Mouse (Mus musculus): ENCODE results near the gene Cracr2b.

The Cracr2b gene

GRCm38 (mm10) chr7:141454967-141455551, 5.8 kb upstream of the Cracr2b start, which contains the start of gene Pnpla2:
Gene Pnpla2 (plus strand): TSS chr7:141455198.
- DNase-seq (ENCODE audit: low spot score in 2 of 2) = peak; percentile 88 to 90

GRCm38 (mm10) chr7:141455610-141456314, 5.1 kb upstream of the Cracr2b start:
- DNase-seq (ENCODE audit: low spot score in 2 of 2) = no peak

DNA sequence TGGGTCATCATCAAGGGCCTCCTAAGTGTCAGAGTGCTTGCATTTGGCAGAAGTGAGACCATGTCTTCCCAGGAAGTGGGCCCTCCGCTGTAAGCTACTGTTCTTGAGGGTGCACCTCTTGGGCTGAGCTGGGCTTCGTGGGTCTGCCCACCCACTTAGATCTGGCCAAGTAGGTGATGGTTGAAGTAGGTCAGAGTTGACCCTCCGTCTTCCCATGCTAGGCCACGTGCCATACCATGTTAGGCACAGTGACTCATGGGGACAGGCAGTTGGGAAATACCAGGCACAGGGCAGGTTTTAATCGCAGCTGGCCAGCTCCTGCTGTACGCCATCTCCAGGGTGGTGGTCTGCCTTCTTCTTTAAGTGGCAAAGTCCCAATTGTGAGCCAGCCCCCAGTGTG, 4.2 kb upstream of the Cracr2b start:
- DNase-seq (ENCODE audit: low spot score in 2 of 2) = no peak

DNA sequence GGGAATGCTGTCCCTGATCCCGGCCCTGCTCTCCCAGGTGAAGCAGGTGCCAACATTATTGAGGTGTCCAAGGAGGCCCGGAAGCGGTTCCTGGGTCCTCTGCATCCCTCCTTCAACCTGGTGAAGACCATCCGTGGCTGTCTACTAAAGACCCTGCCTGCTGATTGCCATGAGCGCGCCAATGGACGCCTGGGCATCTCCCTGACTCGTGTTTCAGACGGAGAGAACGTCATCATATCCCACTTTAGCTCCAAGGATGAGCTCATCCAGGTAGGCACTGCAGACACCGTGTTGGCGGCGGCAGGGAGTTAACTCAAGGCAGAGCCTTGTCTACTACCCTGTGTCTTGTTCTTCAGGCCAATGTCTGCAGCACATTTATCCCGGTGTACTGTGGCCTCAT, 3.7 kb upstream of the Cracr2b start:
- DNase-seq (ENCODE audit: low spot score in 2 of 2) = no peak

- no peak for DNase-seq (ENCODE audit: low spot score in 2 of 2)
These were observed 2.8 kb upstream of the Cracr2b start for GRCm38 (mm10) chr7:141457986-141458660.

DNA sequence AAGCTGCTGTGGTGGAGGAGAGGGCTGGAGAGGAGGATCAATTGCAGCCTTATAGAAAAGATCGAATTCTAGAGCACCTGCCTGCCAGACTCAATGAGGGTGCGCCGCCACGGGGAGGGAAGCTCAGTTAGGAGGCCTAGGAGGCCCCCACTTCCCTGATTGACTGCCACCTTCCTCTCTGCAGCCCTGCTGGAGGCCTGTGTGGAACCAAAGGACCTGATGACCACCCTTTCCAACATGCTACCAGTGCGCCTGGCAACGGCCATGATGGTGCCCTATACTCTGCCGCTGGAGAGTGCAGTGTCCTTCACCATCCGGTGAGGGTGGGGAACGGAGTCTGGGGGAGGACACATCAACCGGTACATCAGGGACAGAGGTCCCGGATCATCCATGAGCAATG, 2.2 kb upstream of the Cracr2b start:
- no peak for DNase-seq (ENCODE audit: low spot score in 2 of 2)

- no peak for DNase-seq (ENCODE audit: low spot score in 2 of 2)
These were observed 1.6 kb upstream of the Cracr2b start for GRCm38 (mm10) chr7:141459301-141459711.

DNA sequence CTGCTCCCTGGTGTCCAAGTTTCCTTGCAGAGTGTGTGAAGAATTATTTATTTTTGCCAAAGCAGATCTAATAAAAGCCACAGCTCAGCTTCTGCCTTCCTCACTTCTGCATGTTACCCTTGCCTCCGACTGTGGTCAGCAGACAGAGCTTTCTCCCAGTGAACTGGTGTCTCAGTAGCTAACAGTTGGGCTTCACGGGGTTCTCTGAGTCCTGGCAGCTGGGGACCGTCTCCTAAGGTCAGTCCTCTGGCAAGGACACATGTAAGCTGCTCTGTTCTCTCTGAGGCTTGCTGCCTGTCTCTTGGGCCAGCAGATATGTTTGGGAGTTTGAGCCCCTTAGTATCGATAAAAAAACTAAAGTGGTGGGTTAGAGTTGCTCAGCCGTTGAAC, 898 bp upstream of the Cracr2b start:
- DNase-seq (ENCODE audit: low spot score in 2 of 2) = no peak

GRCm38 (mm10) chr7:141461521-141462332, 833 bp downstream of the Cracr2b start:
- no peak for DNase-seq (ENCODE audit: low spot score in 2 of 2)

DNA sequence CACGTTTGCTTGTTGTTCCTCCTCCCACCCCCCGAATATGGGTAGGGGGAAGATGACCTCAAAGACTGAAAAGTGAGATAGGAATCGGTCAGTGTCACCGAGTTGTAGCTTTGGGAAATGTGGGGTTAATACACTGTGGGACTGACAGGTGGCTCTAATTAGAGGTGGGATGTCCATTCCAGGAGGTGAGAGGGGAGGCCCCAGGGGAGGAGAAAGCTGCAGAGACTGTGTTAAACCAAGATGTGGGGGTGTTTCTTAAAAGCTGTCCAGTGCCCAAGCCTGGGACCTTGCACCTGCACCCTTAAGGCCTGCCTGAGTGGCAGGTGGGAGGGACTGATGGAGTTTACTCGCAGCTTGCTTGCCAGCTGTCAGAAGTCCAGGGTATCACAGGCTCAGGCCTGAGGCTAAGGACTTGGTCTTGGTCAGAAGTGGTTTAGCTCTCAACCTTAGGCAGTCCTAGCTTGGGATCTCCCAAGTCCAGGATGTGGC, 1.5 kb downstream of the Cracr2b start:
- DNase-seq (ENCODE audit: low spot score in 2 of 2) = no peak

GRCm38 (mm10) chr7:141463824-141464602, 3.1 kb downstream of the Cracr2b start:
- DNase-seq (ENCODE audit: low spot score in 2 of 2) = peak in 1 of 2 experiments; percentile 21

GRCm38 (mm10) chr7:141464603-141465201, 3.8 kb downstream of the Cracr2b start:
- peak in 1 of 2 experiments; percentile 17 for DNase-seq (ENCODE audit: low spot score in 2 of 2)

DNA sequence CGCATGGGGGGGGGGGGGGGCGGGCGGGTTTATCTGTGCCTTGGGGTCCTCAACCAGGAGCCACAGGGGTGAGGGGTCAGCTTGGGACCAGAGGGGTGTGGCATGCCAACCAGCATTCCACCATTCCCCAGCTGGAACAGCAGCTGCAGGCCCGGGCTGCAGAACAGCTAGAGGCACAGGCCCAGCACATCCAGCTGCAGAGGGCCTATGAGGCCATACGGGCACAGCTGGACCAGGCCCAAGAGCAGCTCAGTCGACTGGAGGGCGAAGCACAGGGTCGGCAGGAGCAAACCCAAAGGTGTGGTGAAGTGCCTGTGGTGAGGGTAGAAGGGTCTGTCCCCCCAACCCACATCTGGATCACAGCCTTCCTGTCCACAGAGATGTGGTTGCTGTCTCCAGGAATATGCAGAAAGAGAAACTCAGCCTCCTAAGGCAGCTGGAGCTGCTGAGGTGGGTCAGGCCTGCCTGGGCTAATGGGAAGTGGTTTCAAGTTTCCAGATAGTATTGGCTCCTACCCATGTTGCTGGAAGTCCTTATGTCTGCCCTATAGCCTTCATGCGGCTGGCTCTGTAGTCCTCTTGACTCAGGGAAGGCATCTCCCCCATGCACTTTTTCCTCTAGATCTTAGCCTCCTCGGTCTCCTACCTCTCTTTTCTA, 4.6 kb downstream of the Cracr2b start:
- DNase-seq (ENCODE audit: low spot score in 2 of 2) = peak in 1 of 2 experiments; percentile 14

DNA sequence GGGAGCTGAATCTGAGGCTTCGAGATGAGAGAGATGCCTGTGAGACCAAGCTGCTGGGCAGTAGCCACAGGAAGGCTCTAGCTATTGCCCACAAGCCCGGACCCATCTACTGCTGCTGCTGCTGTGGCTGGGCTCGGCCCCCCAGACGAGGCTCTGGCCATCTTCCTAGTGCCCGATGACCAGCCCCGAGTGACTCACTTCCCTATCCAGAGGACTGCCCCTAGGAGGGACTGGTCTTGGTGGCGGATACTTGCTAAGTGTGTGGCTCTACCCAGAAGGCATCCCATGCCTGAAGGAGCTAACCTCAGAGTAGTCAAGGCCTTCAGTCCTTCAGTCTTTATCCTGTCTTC, 5.1 kb downstream of the Cracr2b start:
- no peak for DNase-seq (ENCODE audit: low spot score in 2 of 2)

GRCm38 (mm10) chr7:141466607-141467148, 5.8 kb downstream of the Cracr2b start:
- no peak for DNase-seq (ENCODE audit: low spot score in 2 of 2)

DNA sequence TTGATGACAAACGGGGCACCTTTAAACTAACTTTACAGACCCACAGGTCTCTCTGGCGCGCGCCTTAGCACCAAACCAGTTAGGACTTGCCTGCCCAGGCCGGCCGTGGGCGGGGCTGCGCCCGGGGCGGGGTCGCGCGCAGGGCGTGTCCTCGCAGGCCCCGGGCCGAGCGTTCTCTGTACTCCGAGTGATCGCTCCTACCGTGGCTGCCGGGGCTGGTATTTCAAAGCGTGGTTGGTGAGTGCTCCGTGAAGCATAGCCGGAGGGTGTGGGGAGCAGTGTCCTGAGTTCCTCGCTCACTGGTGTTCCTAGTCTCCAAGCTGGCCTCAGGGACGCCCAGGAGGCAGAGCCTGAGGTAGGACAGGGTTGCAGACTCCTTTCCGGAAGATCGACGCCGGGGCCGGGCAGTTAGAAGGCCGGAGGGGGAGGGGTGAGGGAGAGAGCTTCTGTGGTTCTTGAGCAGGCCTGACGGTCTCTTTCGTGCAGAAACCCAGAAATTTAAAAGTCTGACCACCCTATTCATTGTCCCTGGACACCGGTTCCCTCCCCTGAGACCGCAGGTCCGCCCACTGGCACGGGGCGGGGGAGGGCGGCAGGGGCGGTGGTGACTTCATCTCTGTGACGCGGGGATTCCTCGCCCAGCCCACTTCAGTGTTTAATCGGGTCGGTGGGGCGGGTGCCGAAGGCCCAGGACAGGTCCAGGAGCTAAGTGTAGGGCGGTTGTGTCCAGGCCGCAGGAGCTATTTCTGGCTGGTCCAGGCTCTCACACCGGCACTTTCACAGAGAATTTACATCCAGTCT, 6.5 kb downstream of the Cracr2b start, which contains the start of gene Cd151:
Cd151 (plus strand) TSS at position 163 of the 801 bp plus-strand sequence.
- peak in 1 of 2 experiments; percentile 69 for DNase-seq (ENCODE audit: low spot score in 2 of 2)

DNA sequence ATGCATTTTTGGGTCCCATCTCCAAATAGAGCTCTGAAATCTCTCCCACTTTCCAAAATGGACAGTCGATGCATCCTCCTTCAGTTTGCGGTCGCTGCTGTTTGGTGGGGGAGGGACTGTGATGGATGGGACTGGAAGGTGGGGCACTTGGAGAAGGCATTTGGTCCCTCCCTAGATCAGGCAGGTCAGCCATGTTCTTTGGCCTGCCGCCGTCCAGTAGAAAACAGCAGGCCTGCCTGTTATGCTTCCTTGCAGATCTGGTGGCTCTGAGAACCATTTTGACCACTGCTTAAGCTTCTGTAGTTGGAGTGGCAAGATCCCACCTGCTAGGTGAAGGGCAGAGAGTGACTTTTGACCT, 7.2 kb downstream of the Cracr2b start:
- DNase-seq (ENCODE audit: low spot score in 2 of 2) = no peak

DNA sequence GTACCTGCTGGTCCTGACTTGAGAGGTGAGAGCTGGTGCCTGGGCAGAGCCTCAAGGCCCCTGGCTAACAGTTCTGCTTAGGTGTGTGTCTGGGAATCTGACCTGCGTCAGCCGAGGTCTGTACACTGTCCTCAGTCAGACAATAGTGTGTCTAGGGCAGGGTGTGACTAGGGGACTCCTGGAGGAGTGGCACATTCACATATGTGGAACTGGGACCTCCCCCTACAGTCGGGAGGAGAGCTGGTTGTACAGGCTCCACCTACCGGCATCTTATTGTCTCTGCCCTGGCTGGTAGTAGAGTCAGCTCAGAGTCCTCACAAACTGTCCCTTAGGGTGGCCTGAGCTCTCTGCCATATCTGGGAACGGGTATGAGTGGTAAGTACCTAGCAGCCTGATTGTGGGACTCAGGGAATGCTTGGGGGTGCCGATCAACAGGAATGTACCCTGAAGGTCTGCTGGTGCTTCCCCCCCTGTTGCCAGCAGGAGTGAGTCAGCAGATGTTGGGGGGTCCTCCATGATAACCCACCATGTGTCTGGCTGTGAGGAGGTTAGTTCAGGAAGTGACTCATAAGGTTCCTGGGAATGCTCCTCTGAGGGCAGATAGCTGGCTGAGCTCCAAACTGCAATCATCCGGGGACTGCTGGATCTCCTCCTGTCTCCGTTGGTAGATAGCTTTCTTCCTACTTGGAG, 7.8 kb downstream of the Cracr2b start:
- DNase-seq (ENCODE audit: low spot score in 2 of 2) = peak in 1 of 2 experiments; percentile 64

Measured in frontal cortex, postnatal 10 days (tissue).